Mouse (Mus musculus): ENCODE results near the gene Cdc6.

GRCm38 (mm10) chr11:98925265-98925721 lies 17.7 kb downstream of the Cdc6 start:
- no peak for TF ChIP-seq CTCF (IDR thresholded peaks at IDR 0.05; ENCODE audit: borderline replicate concordance, insufficient read depth, low read depth, low read length)
- no peak for TF ChIP-seq POLR2A (IDR thresholded peaks at IDR 0.05; ENCODE audit: borderline replicate concordance, insufficient read depth, low read length)

Measured in cerebellum, adult 2 months (tissue).